Mouse (Mus musculus): Measurements from ENCODE around the gene Smyd3.

Gene Smyd3

GRCm38 (mm10) chr1:178999876-179000528, 517.8 kb downstream of the Smyd3 start:
- DNase-seq: no peak

DNA sequence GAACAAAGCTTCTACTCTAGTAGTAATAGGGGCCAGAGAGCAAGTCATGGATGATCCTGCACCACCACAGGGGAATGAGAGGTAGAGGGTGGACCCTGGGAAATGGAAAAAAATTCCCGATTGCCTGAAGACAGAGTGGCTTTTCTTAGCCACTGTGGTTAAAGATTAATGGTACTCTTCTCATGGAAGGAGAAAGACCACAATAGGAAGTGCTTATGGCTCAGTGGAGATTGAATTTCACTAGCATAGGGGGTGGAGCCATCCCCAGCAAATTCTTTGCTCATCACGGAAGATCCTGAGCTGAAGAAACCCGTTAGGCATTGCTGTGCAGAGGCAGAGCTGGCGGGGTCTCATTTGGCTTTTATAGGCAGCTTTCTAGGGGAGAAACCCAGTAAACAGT, 520.0 kb downstream of the Smyd3 start:
- no peak for DNase-seq

DNA sequence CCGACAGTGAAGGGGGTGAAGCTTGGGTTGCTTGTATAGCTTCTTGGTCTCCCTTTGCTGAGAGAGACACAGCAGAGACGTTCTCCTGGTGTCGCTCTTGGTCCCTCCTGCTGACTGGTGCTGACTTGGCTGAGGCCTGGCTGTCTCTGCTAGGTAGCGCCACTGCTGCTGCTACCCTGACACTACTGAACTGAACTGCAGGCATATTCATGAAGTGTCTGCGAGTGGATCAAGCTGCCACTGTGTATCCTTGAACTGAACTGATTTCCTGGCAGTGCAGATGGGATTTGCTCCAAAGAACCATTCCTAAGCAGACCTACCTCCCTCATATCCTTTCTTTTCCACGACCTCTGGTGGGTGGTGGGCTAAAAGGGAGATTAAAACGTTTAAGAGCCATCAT, 523.6 kb downstream of the Smyd3 start:
- no peak for DNase-seq

- peak; percentile 83 for DNase-seq
These were observed 525.3 kb downstream of the Smyd3 start for GRCm38 (mm10) chr1:178992503-178992902.

GRCm38 (mm10) chr1:178991470-178991869, 526.4 kb downstream of the Smyd3 start:
- no peak for DNase-seq

DNA sequence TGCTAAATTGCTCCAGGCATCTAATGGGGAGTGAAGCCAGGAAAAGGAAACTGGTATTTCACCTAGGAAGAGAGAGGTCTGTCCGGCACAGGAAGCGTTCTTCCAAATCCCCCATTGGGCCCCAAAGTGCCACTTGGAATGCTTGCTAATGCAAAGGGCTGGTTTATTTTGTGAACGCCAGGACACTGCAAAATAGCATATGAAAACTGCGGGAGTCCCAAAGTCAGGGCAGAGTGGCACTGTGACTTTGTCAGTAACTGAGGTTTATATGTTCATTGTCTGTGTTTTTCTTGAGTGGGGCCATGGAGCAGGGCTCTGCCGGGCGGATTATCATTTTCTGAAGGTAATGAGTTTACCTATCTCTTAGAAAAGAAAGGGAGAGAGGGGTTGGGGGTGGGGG, 526.8 kb downstream of the Smyd3 start:
- DNase-seq: no peak

DNA sequence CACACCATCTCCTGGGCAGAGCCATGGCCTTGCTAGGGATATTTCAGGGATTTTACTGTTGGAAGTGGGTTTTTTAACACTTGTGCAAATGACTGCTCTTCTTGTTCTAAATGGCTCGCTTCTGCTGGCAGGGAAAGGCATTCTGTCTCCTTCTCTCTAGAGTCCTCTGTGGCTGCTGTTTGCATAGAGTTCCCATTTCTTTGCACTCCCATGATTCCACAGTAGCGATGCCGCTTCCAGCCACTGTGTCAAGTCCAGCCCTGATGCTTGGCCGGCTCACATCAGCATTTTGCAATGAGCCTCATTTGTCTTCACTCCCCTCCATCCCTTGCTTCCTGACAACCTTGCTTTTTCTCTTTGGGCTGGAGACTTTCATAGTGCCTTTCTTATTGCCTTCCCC, 528.4 kb downstream of the Smyd3 start:
- no peak for DNase-seq

GRCm38 (mm10) chr1:178988176-178988575, 529.7 kb downstream of the Smyd3 start:
- no peak for DNase-seq

GRCm38 (mm10) chr1:178981641-178982040, 536.2 kb downstream of the Smyd3 start:
- DNase-seq: no peak

DNA sequence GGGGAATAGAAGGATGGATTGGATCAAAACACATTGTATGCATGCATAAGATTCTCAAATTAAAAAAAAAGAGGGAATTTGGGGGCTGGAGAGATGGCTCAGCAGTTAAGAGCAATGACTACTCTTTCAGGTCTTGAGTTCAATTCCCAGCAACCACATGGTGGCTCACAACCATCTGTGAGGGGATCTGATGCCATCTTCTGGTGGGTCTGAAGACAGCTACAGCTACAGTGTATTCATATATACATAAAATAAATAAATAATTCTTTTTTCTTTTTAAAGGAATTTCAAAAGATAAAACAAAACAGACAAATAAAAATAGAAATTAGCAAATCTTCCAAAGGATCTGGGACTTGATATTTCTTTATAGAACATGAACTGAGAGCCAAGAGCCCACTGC, 537.7 kb downstream of the Smyd3 start:
- DNase-seq: no peak

DNA sequence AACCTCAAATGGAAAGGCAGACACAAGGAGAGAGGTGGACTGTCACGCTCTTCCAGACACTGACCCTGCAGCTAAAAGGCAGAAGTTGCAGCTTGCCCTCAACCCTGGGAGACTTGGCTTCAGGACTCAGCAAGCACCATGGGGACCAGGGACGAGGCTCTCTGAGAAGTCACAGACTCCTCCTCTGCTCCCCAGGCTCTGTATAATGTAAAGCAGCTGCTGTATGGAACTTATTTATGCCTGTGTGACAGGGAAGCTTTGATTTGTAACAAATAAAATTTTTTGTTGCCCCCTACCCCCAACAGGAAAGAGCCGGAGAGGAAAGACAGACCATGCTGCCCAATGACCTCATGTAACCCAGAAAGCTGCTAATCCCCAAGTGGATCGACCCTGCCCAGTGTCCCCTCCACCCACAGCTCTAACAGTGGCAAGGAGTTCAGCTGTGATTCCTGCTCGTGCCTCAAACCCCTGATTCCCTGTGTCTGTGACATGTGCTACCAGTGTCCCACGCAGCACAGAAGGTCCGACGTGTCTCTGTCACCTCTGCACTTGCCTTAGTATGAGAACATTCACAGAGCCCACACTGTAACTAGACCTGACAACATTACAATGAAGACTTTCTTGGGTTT, 539.1 kb downstream of the Smyd3 start:
- no peak for DNase-seq

DNA sequence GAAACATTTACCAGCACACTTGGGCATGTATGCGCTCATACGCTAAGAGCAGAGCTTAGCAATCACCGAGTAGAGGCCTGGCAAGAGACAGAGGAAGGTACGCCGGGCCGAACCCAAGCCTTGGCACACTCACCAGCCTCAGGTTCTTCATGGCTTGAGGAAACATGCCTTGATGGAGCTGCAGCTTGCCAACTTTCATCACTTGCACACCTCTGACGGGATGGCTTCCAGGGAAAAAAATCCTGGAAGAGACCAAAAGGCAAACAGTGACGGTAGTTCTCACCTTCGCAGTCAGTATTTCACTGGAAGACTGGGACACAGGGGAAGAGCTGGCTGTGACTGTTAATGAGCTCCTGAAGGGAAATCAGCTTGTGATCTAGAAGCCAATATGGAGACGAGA, 545.8 kb downstream of the Smyd3 start:
- no peak for DNase-seq

- DNase-seq: no peak
These were observed 556.2 kb downstream of the Smyd3 start for GRCm38 (mm10) chr1:178961661-178962060.

- DNase-seq: peak; percentile 81
These were observed 557.8 kb downstream of the Smyd3 start for GRCm38 (mm10) chr1:178960015-178960559.

DNA sequence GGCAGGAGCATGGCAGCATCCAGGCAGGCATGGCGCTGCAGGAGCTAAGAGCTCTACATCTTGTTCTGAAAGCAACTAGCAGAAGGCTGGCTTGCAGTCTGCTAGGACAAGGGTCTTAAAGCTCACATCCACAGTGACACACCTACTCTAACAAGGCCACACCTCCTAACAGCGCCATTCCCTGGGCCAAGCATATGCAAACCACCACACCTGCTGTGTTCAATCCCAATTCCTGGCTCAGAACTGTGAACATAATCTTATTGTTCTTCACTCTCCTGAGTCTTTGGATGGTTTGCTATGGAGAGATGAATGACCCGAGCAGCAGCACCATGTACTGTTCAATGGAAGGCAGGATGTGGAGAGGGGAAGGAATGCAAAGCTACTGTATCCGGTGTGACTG, 559.2 kb downstream of the Smyd3 start:
- DNase-seq: no peak

DNA sequence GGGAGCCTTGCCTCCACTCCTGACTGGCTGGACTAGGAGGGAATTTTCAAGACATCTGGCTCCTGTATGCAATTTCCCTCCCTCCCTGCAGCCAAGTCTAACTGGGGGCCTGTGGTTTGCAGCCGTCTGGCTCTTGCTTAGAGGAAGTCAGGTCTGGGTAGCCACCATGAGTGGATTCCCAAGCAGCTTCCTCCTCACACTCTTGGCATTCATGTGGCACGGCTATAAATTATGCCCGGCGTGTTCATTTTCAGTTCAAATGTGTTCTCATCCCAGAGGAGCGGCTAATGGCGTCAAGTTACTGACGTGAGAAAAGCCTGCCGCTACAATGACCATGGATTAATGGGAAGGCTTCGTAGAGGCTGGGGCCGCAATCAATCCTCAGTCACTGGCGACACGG, 564.9 kb downstream of the Smyd3 start:
- no peak for DNase-seq

DNA sequence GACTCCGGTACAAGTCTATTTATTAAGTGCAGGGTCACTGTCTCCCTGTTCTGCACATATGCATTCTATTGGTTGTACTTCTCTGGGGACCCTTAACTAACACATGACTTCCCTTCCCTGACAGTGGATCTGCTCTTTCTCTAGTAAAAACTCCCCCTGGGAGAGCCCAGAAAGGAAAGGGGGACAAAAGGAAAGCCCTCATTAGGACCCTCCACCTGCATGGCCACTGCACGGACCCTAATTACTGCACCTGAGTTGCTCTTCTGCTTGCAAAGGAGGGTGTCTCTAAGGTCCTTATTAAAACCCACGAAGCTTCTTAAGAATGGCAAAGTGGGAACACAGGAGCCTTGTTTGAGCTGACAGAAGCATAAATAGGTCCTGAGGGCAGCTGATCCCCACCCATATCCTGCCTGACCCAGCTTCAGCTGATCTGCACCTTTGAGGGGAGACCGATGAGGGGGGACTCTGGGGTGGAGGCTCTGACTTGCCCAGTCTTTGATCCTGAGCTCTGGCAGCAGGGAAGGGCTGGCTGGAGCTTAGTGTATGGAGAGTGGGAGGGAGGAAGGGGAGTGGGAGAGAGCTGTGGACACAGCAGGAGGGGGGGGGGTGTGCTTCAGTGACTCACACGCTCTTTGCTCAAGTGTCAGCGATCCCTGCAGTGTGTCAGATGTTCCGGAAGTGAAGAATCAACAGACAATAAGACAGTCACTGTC, 575.4 kb downstream of the Smyd3 start:
- DNase-seq: no peak

DNA sequence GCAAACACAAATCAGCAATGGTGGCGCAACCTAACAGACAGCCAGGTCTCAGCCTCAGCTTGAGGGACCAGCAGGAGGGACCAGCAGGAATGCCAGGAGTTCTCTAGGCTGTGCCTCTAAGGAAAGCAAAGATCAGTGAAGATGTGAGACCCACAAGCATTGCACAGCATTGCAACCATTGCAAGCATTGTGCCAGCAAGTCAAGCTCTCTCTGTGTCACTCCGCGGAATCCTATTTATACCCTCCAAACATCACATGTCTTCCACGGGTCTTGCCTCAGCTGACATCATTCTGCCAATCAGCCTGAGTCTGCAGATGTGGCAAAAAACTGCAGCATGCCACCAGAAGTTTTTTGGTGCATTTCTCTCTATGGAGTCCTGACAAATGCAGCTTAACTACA, 577.5 kb downstream of the Smyd3 start:
- no peak for DNase-seq

DNA sequence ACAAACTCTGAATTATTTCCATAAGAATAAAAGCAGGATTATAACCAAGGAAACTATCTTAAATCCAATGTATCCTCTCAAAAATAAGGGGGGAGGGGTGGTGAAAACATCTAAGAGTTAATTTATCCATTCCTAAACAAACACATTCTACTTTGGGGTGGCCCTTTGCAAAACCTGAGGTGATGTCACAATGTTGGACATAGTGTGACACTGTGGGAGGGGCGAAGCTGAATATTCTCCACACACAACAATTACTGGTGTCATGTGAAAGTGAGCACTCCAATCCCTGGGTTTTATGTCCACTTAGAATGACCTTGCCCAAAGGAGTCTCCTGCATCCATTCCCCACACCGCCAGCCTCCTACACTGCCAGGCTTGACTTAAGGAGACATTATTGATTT, 580.9 kb downstream of the Smyd3 start:
- DNase-seq: no peak

- no peak for DNase-seq
These were observed 581.4 kb downstream of the Smyd3 start for GRCm38 (mm10) chr1:178936457-178936856.

GRCm38 (mm10) chr1:178933953-178934637, 583.7 kb downstream of the Smyd3 start:
- DNase-seq: no peak

- DNase-seq: no peak
These were observed 588.3 kb downstream of the Smyd3 start for GRCm38 (mm10) chr1:178929531-178929930.

DNA sequence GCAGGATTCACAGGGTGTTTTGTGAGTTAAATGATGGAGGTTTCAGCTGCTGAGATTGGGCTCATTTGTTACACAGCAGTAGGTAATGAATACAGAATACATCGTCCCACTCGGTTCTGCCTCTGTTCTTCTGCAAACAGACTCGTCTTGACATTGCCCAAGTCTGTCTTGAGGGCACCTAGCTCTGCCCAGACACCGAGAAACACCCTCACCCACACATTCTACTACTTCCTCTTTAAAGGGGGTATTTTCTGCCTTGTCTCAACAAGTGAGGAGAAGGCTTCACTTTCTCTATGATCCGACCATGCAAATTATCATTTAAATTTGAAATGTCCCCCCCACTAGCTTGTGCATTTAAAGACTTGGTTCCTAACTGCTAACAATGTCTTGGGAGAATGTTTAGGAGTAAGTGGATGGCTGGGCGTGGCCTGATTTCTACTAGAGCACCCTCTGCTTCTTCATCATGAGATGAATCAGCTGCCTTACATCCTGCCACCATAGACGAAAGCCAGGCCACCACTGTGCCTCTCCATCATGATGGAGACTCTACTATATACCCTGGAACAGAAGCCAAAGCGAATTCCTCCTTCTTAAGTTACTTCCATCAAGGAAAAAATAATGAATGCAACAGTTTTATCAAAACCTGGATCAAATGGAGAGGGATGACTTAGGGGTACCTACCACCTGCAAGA, 593.2 kb downstream of the Smyd3 start:
- no peak for DNase-seq

Measured in cerebellum, adult 11 months (tissue).